Mouse (Mus musculus) hindbrain, postnatal 0 days (tissue): ENCODE results near the gene Rnf133. TPM values are rescaled to one million over a fixed set of nuclear protein-coding genes. Genes with fewer than 3 reads are reported as not detected.
A peak's percentile ranks its signal among the peaks of the same experiment; 100 is the strongest.

Experiments used
- ATAC-seq: fragments of 200-750 bp; cut with Nextera tagmentation; 2 replicates; pipeline ENCODE4 v1.8.0; 2017; ENCODE audit warnings: mild to moderate bottlenecking, moderate TSS enrichment, moderate library complexity
- DNase-seq: peaks from one replicate; pipeline ENCODE4 v3.0.0-alpha.2; 2015; ENCODE audit warnings: low spot score
- H3K27ac ChIP-seq: fragments of 300-500 bp; sonication (generic); 2 replicates; pipeline ENCODE4 v1.5.1; 2014; ENCODE audit warnings: mild to moderate bottlenecking
- H3K27me3 ChIP-seq: fragments of 300-500 bp; sonication (generic); 2 replicates; pipeline ENCODE4 v1.6.1; 2014; ENCODE audit warnings: low read length, mixed read lengths; ENCODE audit not compliant: insufficient read depth
- H3K36me3 ChIP-seq: fragments of 300-500 bp; sonication (generic); 2 replicates; pipeline ENCODE4 v1.6.1; 2014; ENCODE audit warnings: low read length, mixed read lengths; ENCODE audit not compliant: insufficient read depth
- H3K4me1 ChIP-seq: fragments of 300-500 bp; sonication (generic); 2 replicates; pipeline ENCODE4 v1.6.1; 2014; ENCODE audit warnings: antibody characterized with exemption, low read length, mixed read lengths; ENCODE audit not compliant: insufficient read depth
- H3K4me2 ChIP-seq: fragments of 300-500 bp; sonication (generic); 2 replicates; pipeline ENCODE4 v1.6.1; 2014; ENCODE audit warnings: low read depth, mild to moderate bottlenecking, low read length, moderate library complexity, mixed read lengths
- H3K4me3 ChIP-seq: fragments of 300-500 bp; sonication (generic); 2 replicates; pipeline ENCODE4 v1.5.1; 2014; ENCODE audit warnings: low read length
- H3K9ac ChIP-seq: fragments of 300-500 bp; sonication (generic); replicated peaks from 2 replicates; pipeline ENCODE4 v1.6.1; 2014; ENCODE audit warnings: mild to moderate bottlenecking, low read length, moderate library complexity, mixed read lengths
- H3K9me3 ChIP-seq: fragments of 300-500 bp; sonication (generic); 2 replicates; pipeline ENCODE4 v1.6.1; 2016; ENCODE audit warnings: low read length, mixed read lengths
- CTCF ChIP-seq: IDR thresholded peaks from 2 replicates; pipeline ENCODE4 v1.5.1; 2016; ENCODE audit warnings: antibody characterized with exemption, control low read depth, low read depth
- WGBS: fragments of 180-500 bp; shearing (Covaris S2); extraction: QIAGEN DNeasy Blood & Tissue Kit; methylation state at CpG from one replicate; pipeline ENCODE4 v1.1.7; 2014; 5-methylcytosine and 5-hydroxymethylcytosine counted together
- polyA plus RNA-seq: library from polyadenylated mRNA; unstranded; fragments of >200 nt; fragmentation: Nextera tagmentation; extraction: Ambion mirVana; gene quantifications from 2 replicates; pipeline ENCODE4 v1.2.1, GENCODE M21; 2015
- total RNA-seq: library from RNA; depleted of rRNA; stranded (reverse); fragments of >200 nt; gene quantifications from 2 replicates; pipeline ENCODE4 v1.2.3, GENCODE M21; 2014; rRNA removed

Gene Rnf133
- 0.65 and 2.2 TPM in 2 replicates for total RNA-seq
- polyA plus RNA-seq: not detected in 2 replicates

GRCm38 (mm10) chr6:23650205-23650604, at the start of gene Rnf133:
Gene Rnf133, minus strand, starts transcription at chr6:23650305.
- H3K27ac ChIP-seq: no peak within 1 kb of the TSS
- H3K9me3 ChIP-seq: no peaks in the 10 kb centered on the region
- H3K36me3 ChIP-seq: no peaks in the 10 kb centered on the region
- 95% methylated on average over 2 of the region's 2 CpGs for WGBS
- no peak within 1 kb of the TSS for H3K9ac ChIP-seq
- H3K4me1 ChIP-seq: no peaks in the 10 kb centered on the region
- no peak within 1 kb of the TSS for H3K4me2 ChIP-seq
- no peak for TF ChIP-seq CTCF
- no peaks in the 10 kb centered on the region for H3K27me3 ChIP-seq
- DNase-seq (no peak), ATAC-seq (no peak)
- no peak within 1 kb of the TSS for H3K4me3 ChIP-seq

DNA sequence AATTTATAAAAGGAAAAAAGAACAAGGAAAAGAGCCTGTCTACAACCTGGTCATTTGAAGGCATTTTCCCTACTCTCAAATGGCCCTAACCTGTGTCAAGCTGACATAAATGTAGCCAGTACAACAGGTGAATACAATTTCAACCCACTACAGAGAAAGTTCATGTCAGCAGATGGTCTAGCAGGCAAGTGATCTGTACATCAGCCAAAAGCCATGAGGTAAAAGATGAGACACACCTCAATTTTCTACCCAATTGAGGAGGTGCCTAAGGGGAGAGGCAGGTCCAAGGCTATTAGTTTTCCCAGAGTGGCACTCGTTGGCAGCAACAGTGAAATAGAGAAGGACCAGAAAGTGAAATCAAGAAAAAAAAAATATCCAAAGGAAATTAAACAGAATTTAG, 28.1 kb upstream of the Rnf133 start:
- H3K4me2 ChIP-seq: no peak overlapping the region
- no peak for DNase-seq
- no peaks in the 10 kb centered on the region for H3K27me3 ChIP-seq
- H3K4me3 ChIP-seq: no peak overlapping the region
- no peak overlapping the region for H3K27ac ChIP-seq
- H3K4me1 ChIP-seq: no peaks in the 10 kb centered on the region
- no peak overlapping the region for H3K9ac ChIP-seq
- WGBS: 81% methylated on average over 1 of the region's 1 CpGs
- TF ChIP-seq CTCF: no peak
- no peak for ATAC-seq
- H3K9me3 ChIP-seq: no peaks in the 10 kb centered on the region
- H3K36me3 ChIP-seq: no peaks in the 10 kb centered on the region

GRCm38 (mm10) chr6:23655036-23655435, 4.9 kb upstream of the Rnf133 start, which contains the start of gene Rnf148:
Gene Rnf148, minus strand, starts transcription at chr6:23655136.
- Histone ChIP-seq H3K36me3 (no peaks in the 10 kb centered on the region), H3K27me3 (no peaks in the 10 kb centered on the region)

DNA sequence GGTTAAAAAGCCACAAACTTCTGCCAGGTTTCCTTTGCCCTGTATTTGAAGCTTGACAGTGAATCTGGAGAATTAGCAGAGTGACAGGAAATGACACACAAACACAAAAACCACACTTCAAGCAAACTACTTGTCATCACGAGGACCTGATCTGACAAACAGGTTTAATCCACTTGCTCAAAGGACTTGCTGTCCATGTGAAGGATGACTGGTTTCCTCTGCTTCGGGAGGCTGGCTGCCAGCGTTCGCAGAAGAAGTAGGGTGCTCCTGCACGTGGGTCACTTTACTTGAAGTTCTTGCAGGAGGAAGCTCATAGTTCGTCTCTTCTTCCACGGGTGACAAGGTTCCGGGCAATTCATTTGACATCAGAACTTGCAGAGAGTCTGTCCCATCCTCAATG, 1.4 kb downstream of the Rnf133 start:
- WGBS: 84% methylated on average over 8 of the region's 8 CpGs
- ATAC-seq: no peak
- TF ChIP-seq CTCF: no peak

More at GRCm38 (mm10) chr6:23655036-23655435, 4.9 kb upstream of the Rnf133 start, which contains the start of gene Rnf148:
- H3K4me3 ChIP-seq: no peak within 1 kb of the TSS
- ATAC-seq: no peak
- no peak within 1 kb of the TSS for H3K27ac ChIP-seq
- no peaks in the 10 kb centered on the region for H3K9me3 ChIP-seq
- H3K4me1 ChIP-seq: no peaks in the 10 kb centered on the region
- no peak within 1 kb of the TSS for H3K9ac ChIP-seq
- no peak for DNase-seq
- TF ChIP-seq CTCF: no peak
- no peak within 1 kb of the TSS for H3K4me2 ChIP-seq
- WGBS: 85% methylated on average over 2 of the region's 2 CpGs

DNA sequence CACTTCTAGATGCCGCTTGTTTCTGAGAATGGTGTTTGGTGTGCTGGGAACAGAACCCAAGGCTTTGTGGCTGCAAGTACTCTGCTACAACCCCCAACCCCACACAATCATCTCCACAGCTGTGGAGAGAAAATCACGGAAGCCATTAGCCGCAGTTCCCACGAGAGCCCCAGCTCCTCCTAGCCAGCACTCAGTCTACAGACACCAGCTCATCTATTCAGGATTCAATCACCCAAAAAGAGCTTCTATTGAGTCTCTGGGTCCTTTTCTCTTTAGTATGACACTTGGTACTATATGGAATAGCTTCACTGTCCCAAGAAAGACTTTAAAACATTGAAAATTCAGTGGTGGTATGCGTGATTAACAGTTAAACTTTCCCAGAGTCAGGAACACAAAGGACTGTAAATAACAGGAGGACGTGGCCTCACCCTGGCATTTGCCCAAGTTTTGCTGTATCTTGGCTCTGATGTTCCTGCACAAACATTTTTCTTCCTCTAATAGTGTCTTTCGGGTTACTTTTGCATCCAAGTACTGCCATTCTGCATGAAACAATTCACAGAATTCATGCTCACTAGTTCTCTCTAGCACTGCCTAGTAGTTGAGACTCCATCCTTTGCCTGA, 2.4 kb downstream of the Rnf133 start:
- WGBS: 58% methylated on average over 7 of the region's 7 CpGs
- H3K36me3 ChIP-seq: no peaks in the 10 kb centered on the region
- H3K4me1 ChIP-seq: no peaks in the 10 kb centered on the region
- DNase-seq (peak; percentile 40), ATAC-seq (no peak)
- TF ChIP-seq CTCF: no peak
- H3K9me3 ChIP-seq: no peaks in the 10 kb centered on the region
- no peak overlapping the region for H3K4me2 ChIP-seq
- no peaks in the 10 kb centered on the region for H3K27me3 ChIP-seq
- H3K4me3 ChIP-seq: no peak overlapping the region
- H3K27ac ChIP-seq: no peak overlapping the region
- no peak overlapping the region for H3K9ac ChIP-seq

More for the DNA sequence above, 1.4 kb downstream of the Rnf133 start:
- Histone ChIP-seq H3K36me3 (no peaks in the 10 kb centered on the region), H3K9ac (no peak overlapping the region), H3K9me3 (no peaks in the 10 kb centered on the region), H3K4me3 (no peak overlapping the region), H3K27ac (no peak overlapping the region), H3K4me1 (no peaks in the 10 kb centered on the region), H3K27me3 (no peaks in the 10 kb centered on the region), H3K4me2 (no peak overlapping the region)
- no peak for DNase-seq

GRCm38 (mm10) chr6:23637081-23637480, 13.0 kb downstream of the Rnf133 start:
- WGBS: 61% methylated on average over 3 of the region's 3 CpGs
- TF ChIP-seq CTCF: no peak
- Histone ChIP-seq H3K9me3 (no peaks in the 10 kb centered on the region), H3K9ac (no peak overlapping the region), H3K27ac (no peak overlapping the region), H3K4me2 (no peak overlapping the region), H3K4me3 (no peak overlapping the region), H3K36me3 (no peaks in the 10 kb centered on the region), H3K27me3 (no peaks in the 10 kb centered on the region), H3K4me1 (no peaks in the 10 kb centered on the region)
- no peak for ATAC-seq
- DNase-seq: peak; percentile 35

DNA sequence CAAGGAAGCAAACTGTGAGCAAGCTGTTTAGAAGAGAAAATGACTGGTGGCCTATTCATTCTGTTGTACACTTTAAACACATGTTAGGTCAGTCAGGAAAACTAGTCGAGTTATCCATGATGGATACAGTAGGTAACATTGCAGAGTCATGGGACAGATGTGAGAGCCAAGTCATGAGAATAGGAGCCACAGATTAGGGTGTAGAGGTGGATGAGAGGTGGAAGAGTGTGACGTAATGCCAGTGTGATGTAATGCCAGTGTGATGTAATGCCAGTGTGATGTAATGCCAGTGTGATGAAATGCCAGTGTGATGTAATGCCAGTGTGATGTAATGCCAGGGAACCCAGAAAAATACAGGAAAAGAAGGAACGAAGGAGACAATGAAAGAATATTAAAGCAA, 14.9 kb downstream of the Rnf133 start:
- 90% methylated on average over 3 of the region's 3 CpGs for WGBS
- no peaks in the 10 kb centered on the region for H3K9me3 ChIP-seq
- TF ChIP-seq CTCF: no peak
- H3K27me3 ChIP-seq: no peaks in the 10 kb centered on the region
- no peak overlapping the region for H3K4me3 ChIP-seq
- H3K4me2 ChIP-seq: no peak overlapping the region
- DNase-seq (no peak), ATAC-seq (no peak)
- no peak overlapping the region for H3K9ac ChIP-seq
- no peak overlapping the region for H3K27ac ChIP-seq
- no peaks in the 10 kb centered on the region for H3K4me1 ChIP-seq
- H3K36me3 ChIP-seq: no peaks in the 10 kb centered on the region
